Mouse (Mus musculus): Measurements from ENCODE around the gene Osbpl6. TPM values are rescaled to one million over a fixed set of nuclear protein-coding genes. Genes with fewer than 3 reads are reported as not detected.

Gene Osbpl6
- polyA plus RNA-seq, 1 experiment from 2014 or later: 0.38 TPM

DNA sequence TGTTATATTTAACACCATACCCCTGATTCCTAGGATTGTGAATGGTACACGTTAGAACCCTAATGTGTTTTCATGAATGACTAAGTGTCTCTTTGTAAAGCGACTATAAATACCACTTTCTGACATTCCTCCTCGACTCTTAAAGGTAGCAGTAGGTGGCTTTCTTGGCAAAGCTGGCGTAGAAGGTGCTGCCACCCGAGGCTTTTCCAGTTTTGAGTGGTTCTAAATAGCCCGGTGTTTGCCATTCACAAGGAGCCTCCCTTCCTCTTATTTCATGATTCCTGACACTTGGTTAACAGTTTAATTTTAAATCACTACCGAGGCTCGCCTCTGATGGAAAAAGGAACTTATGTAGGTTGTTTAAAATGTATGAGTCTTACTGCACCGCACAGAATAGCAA, 64.1 kb downstream of the Osbpl6 start:
- no peak overlapping the region for H3K4me2 ChIP-seq (ENCODE audit: low read depth, low read length)
- no peaks in the 10 kb centered on the region for H3K9me3 ChIP-seq (replicated peaks; ENCODE audit: control insufficient read depth, low read length)
- H3K4me1 ChIP-seq (ENCODE audit: control insufficient read depth, low read depth, low read length): no peaks in the 10 kb centered on the region
- 69% methylated on average over 9 of the region's 9 CpGs for WGBS (ENCODE audit: insufficient replicate concordance)
- no peak overlapping the region for H3K27ac ChIP-seq (ENCODE audit: low read length)
- H3K36me3 ChIP-seq (ENCODE audit: control insufficient read depth, insufficient read depth): no peaks in the 10 kb centered on the region
- no peak overlapping the region for H3K4me3 ChIP-seq (ENCODE audit: low read depth, low read length)
- H3K9ac ChIP-seq (ENCODE audit: low read depth, low read length): no peak overlapping the region
- H3K27me3 ChIP-seq (ENCODE audit: control insufficient read depth, insufficient read depth, low read depth, low read length): no peaks in the 10 kb centered on the region
- no peak for ATAC-seq (ENCODE audit: low read depth)

DNA sequence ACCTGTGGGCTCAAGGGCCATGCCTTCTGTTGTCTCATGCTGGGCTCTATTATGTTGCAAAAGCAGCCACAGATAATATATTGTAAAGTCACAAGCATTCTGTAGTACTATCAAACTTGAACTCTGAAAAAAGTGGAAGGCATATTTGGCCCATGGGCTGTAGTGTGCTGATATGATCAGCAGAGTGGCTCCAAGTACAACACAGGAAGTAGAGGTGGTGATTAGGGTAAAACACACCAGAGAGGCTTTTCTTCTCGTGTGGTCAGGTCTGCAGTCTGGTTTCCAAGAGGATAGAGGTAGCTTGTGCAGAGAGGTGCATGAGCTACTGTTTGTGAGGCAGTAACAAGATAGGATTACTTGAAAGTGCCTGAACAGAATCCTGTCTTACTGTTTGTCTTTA, 69.5 kb downstream of the Osbpl6 start:
- Histone ChIP-seq H3K4me1 (ENCODE audit: control insufficient read depth, low read depth, low read length) (no peaks in the 10 kb centered on the region), H3K27me3 (ENCODE audit: control insufficient read depth, insufficient read depth, low read depth, low read length) (no peaks in the 10 kb centered on the region), H3K27ac (ENCODE audit: low read length) (no peak overlapping the region), H3K4me2 (ENCODE audit: low read depth, low read length) (no peak overlapping the region), H3K36me3 (ENCODE audit: control insufficient read depth, insufficient read depth) (no peaks in the 10 kb centered on the region), H3K9ac (ENCODE audit: low read depth, low read length) (no peak overlapping the region), H3K4me3 (ENCODE audit: low read depth, low read length) (no peak overlapping the region), H3K9me3 (replicated peaks; ENCODE audit: control insufficient read depth, low read length) (no peaks in the 10 kb centered on the region)
- 14% methylated on average over 1 of the region's 1 CpGs for WGBS (ENCODE audit: insufficient replicate concordance)
- no peak for ATAC-seq (ENCODE audit: low read depth)

DNA sequence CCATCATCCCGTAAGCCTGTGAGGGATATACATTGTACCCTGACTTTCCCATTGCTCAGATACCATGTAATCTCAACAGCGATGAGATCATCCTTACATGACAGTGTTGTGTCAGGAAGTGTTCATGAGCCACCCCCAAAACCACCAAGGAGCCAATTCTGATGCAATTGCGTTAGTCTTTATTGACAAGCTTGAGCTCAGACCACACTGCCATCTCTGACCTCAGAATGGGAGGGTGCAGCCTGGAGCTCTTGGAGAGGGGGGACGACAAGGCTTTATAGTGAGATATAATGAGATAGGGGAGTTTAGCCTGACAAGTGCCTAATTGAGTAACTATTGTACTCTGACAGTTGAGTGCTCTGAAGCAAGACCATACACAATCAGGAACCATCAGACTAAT, 82.5 kb downstream of the Osbpl6 start:
- 63% methylated on average over 4 of the region's 4 CpGs for WGBS (ENCODE audit: insufficient replicate concordance)
- no peak overlapping the region for H3K27ac ChIP-seq (ENCODE audit: low read length)
- no peak overlapping the region for H3K9ac ChIP-seq (ENCODE audit: low read depth, low read length)
- H3K27me3 ChIP-seq (ENCODE audit: control insufficient read depth, insufficient read depth, low read depth, low read length): no peaks in the 10 kb centered on the region
- H3K4me3 ChIP-seq (ENCODE audit: low read depth, low read length): no peak overlapping the region
- ATAC-seq (ENCODE audit: low read depth): no peak
- H3K4me2 ChIP-seq (ENCODE audit: low read depth, low read length): no peak overlapping the region
- H3K4me1 ChIP-seq (ENCODE audit: control insufficient read depth, low read depth, low read length): no peaks in the 10 kb centered on the region
- H3K9me3 ChIP-seq (replicated peaks; ENCODE audit: control insufficient read depth, low read length): no peaks in the 10 kb centered on the region
- H3K36me3 ChIP-seq (ENCODE audit: control insufficient read depth, insufficient read depth): no peaks in the 10 kb centered on the region

DNA sequence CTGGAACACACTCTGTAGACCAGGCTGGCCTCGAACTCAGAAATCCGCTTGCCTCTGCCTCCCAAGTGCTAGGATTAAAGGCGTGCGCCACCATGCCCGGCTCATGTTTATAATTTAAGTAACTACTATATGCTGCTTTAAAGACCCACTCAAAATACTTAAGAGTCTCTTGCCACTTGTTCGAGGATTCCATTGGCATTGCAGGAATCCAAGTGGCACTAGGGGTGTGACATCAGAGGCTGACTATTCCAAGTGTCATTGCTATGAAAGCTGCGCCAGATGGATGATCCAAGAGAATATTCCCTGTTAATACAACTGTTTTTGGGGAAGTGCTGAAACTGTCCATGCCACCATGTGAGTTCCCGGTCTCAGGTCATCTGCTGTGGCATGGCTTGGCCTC, 83.9 kb downstream of the Osbpl6 start:
- no peak overlapping the region for H3K4me3 ChIP-seq (ENCODE audit: low read depth, low read length)
- ATAC-seq (ENCODE audit: low read depth): no peak
- no peaks in the 10 kb centered on the region for H3K36me3 ChIP-seq (ENCODE audit: control insufficient read depth, insufficient read depth)
- no peak overlapping the region for H3K9ac ChIP-seq (ENCODE audit: low read depth, low read length)
- no peak overlapping the region for H3K4me2 ChIP-seq (ENCODE audit: low read depth, low read length)
- H3K9me3 ChIP-seq (replicated peaks; ENCODE audit: control insufficient read depth, low read length): no peaks in the 10 kb centered on the region
- no peaks in the 10 kb centered on the region for H3K27me3 ChIP-seq (ENCODE audit: control insufficient read depth, insufficient read depth, low read depth, low read length)
- H3K4me1 ChIP-seq (ENCODE audit: control insufficient read depth, low read depth, low read length): no peaks in the 10 kb centered on the region
- H3K27ac ChIP-seq (ENCODE audit: low read length): no peak overlapping the region
- WGBS (ENCODE audit: insufficient replicate concordance): 75% methylated on average over 8 of the region's 8 CpGs

DNA sequence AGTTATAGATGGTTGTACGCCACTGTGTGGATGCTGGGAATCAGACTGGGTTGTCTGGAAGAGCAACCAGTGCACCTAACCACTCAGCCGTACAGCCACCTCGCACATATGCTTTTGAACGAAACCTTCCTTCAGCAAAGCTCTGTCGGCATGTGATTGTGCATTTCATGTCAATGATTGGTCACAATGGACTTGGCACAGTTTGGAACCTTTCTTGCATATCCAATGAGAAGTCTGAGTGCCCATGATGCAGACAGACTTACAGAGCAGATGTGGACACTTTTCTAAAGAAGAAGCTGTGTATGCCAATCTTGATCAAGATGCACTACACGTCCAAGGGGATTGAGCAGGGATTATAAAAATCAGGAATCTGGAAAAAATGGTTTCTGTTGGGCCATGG, 85.1 kb downstream of the Osbpl6 start:
- Histone ChIP-seq H3K9me3 (replicated peaks; ENCODE audit: control insufficient read depth, low read length) (no peaks in the 10 kb centered on the region), H3K27ac (ENCODE audit: low read length) (no peak overlapping the region), H3K9ac (ENCODE audit: low read depth, low read length) (no peak overlapping the region), H3K4me1 (ENCODE audit: control insufficient read depth, low read depth, low read length) (no peaks in the 10 kb centered on the region), H3K27me3 (ENCODE audit: control insufficient read depth, insufficient read depth, low read depth, low read length) (no peaks in the 10 kb centered on the region), H3K4me2 (ENCODE audit: low read depth, low read length) (no peak overlapping the region), H3K4me3 (ENCODE audit: low read depth, low read length) (no peak overlapping the region), H3K36me3 (ENCODE audit: control insufficient read depth, insufficient read depth) (no peaks in the 10 kb centered on the region)
- WGBS (ENCODE audit: insufficient replicate concordance): 65% methylated on average over 6 of the region's 6 CpGs
- no peak for ATAC-seq (ENCODE audit: low read depth)

DNA sequence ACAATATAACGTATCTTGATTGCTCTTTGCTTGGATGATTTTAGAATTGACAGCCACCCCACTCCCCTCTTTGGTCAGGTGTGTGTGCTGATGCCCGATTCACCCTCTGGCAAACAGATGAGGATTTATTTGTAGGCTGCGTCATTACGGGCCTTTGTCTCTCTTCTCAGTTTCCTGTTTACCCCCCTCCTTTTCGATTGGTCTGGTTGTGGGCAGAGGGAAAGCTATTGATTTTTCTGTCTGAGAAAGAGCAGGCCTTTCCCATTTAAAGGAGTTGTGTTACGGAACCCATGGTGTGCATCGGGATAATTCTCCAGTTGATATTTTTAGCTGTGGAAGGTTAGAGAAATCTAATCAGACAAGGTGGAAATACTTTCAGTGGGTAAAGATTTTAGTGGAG, 85.9 kb downstream of the Osbpl6 start:
- no peaks in the 10 kb centered on the region for H3K27me3 ChIP-seq (ENCODE audit: control insufficient read depth, insufficient read depth, low read depth, low read length)
- H3K4me1 ChIP-seq (ENCODE audit: control insufficient read depth, low read depth, low read length): no peaks in the 10 kb centered on the region
- H3K36me3 ChIP-seq (ENCODE audit: control insufficient read depth, insufficient read depth): no peaks in the 10 kb centered on the region
- no peak overlapping the region for H3K27ac ChIP-seq (ENCODE audit: low read length)
- no peak for ATAC-seq (ENCODE audit: low read depth)
- no peak overlapping the region for H3K4me2 ChIP-seq (ENCODE audit: low read depth, low read length)
- H3K9ac ChIP-seq (ENCODE audit: low read depth, low read length): no peak overlapping the region
- H3K9me3 ChIP-seq (replicated peaks; ENCODE audit: control insufficient read depth, low read length): no peaks in the 10 kb centered on the region
- 45% methylated on average over 7 of the region's 7 CpGs for WGBS (ENCODE audit: insufficient replicate concordance)
- no peak overlapping the region for H3K4me3 ChIP-seq (ENCODE audit: low read depth, low read length)

DNA sequence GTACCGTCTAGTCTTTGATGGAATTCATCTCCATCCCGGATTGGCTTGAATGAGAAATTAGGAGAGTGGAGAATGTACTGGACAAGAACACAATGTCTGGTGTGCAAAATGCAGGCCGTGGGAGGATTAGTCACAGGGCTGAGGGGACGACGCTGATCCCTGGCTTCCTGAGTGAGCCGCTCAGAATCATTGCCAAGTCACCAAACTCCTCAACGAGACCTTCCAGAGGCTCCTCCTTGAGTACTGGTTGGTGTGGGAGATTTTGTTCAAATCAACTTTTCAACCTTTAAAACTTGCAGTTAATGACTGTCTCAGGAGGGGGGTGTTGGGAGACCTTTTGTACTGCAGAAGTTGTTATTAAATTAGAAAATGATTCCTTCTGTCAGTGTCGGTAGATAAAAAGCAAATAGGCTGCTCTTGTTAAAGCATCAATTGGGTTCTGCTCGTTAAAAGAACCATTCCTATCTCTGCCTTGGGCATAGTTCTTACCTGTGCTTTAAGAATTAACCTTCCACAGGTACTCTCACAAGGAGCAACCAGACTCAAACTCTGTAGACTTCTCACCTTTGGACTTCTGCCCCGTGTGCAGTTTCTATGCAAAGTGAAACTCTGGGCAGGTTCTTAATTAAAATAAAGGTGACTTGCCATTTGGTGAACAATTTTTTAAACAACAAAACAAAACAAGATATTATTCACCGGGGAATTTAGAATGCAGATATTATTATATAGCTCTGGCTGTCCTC, 89.9 kb downstream of the Osbpl6 start:
- ATAC-seq (ENCODE audit: low read depth): no peak

DNA sequence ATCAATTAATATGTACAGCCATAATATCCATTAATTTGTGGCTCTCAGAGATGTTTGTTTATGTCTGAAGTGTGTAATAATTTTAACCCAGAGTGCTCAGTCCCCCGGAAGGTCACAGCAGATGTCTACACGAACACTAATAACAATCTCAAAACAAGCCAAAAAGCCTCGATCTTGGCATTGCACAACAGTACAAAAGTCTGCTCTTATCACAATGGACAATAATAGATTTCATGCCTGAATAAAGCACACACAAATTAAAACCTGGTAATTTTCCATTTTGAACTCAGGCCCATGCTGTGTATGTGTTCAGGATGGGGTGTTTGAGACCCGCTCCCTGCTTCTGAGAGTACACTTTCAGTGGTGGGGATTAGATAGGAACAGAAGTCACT, 90.4 kb downstream of the Osbpl6 start:
- 57% methylated on average over 4 of the region's 4 CpGs for WGBS (ENCODE audit: insufficient replicate concordance)
- H3K27me3 ChIP-seq (ENCODE audit: control insufficient read depth, insufficient read depth, low read depth, low read length): no peaks in the 10 kb centered on the region
- H3K4me2 ChIP-seq (ENCODE audit: low read depth, low read length): no peak overlapping the region
- H3K4me1 ChIP-seq (ENCODE audit: control insufficient read depth, low read depth, low read length): no peaks in the 10 kb centered on the region
- no peak overlapping the region for H3K27ac ChIP-seq (ENCODE audit: low read length)
- no peak for ATAC-seq (ENCODE audit: low read depth)
- H3K36me3 ChIP-seq (ENCODE audit: control insufficient read depth, insufficient read depth): no peaks in the 10 kb centered on the region
- H3K9me3 ChIP-seq (replicated peaks; ENCODE audit: control insufficient read depth, low read length): no peaks in the 10 kb centered on the region
- no peak overlapping the region for H3K4me3 ChIP-seq (ENCODE audit: low read depth, low read length)
- no peak overlapping the region for H3K9ac ChIP-seq (ENCODE audit: low read depth, low read length)

More for the DNA sequence above, 89.9 kb downstream of the Osbpl6 start:
- Histone ChIP-seq H3K4me1 (ENCODE audit: control insufficient read depth, low read depth, low read length) (no peaks in the 10 kb centered on the region), H3K36me3 (ENCODE audit: control insufficient read depth, insufficient read depth) (no peaks in the 10 kb centered on the region), H3K27ac (ENCODE audit: low read length) (no peak overlapping the region), H3K27me3 (ENCODE audit: control insufficient read depth, insufficient read depth, low read depth, low read length) (no peaks in the 10 kb centered on the region), H3K4me3 (ENCODE audit: low read depth, low read length) (no peak overlapping the region), H3K4me2 (ENCODE audit: low read depth, low read length) (no peak overlapping the region), H3K9me3 (replicated peaks; ENCODE audit: control insufficient read depth, low read length) (no peaks in the 10 kb centered on the region), H3K9ac (ENCODE audit: low read depth, low read length) (no peak overlapping the region)
- 63% methylated on average over 11 of the region's 11 CpGs for WGBS (ENCODE audit: insufficient replicate concordance)

DNA sequence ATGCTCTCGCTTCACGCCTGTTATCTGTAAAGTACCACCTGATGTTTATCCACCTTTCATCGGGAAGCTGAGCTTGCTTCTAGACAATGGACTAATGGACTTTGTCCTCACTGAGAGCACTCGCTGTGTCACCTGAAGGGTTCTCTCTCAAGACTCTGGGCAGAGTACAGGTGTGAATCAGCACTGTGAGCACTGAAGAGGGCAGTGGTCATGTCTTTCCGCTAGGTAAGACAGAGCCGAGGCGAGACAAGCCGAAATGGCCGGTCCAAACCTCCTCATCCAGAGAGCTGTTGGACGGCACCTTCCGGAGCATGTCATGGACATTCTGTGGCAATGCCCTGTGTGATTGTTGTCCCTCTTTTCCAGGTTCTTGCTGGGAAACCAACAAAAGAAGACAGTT, 92.6 kb downstream of the Osbpl6 start:
- H3K4me3 ChIP-seq (ENCODE audit: low read depth, low read length): no peak overlapping the region
- H3K9ac ChIP-seq (ENCODE audit: low read depth, low read length): no peak overlapping the region
- H3K4me2 ChIP-seq (ENCODE audit: low read depth, low read length): no peak overlapping the region
- no peak for ATAC-seq (ENCODE audit: low read depth)
- H3K4me1 ChIP-seq (ENCODE audit: control insufficient read depth, low read depth, low read length): no peaks in the 10 kb centered on the region
- no peaks in the 10 kb centered on the region for H3K9me3 ChIP-seq (replicated peaks; ENCODE audit: control insufficient read depth, low read length)
- 71% methylated on average over 11 of the region's 11 CpGs for WGBS (ENCODE audit: insufficient replicate concordance)
- no peak overlapping the region for H3K27ac ChIP-seq (ENCODE audit: low read length)
- no peaks in the 10 kb centered on the region for H3K36me3 ChIP-seq (ENCODE audit: control insufficient read depth, insufficient read depth)
- H3K27me3 ChIP-seq (ENCODE audit: control insufficient read depth, insufficient read depth, low read depth, low read length): no peaks in the 10 kb centered on the region

All from liver, embryonic 16.5 days (tissue).